Mouse (Mus musculus): ENCODE results near the gene Ndufaf8. TPM values are rescaled to one million over a fixed set of nuclear protein-coding genes. Genes with fewer than 3 reads are reported as not detected.

Ndufaf8 gene
- total RNA-seq, 4 experiments from 2014 or later, result 34.0 to 46.3 (median 41.0) TPM

- DNase-seq (ENCODE audit: low spot score in 2 of 2), result no peak
Observed at GRCm38 (mm10) chr11:120134148-120134547, 35.4 kb downstream of the Ndufaf8 start.

- DNase-seq (ENCODE audit: low spot score in 2 of 2), result no peak
Observed at GRCm38 (mm10) chr11:120134847-120135530, 36.3 kb downstream of the Ndufaf8 start.

GRCm38 (mm10) chr11:120136195-120136594 lies 37.5 kb downstream of the Ndufaf8 start:
- no peak for DNase-seq (ENCODE audit: low spot score in 2 of 2)

DNA sequence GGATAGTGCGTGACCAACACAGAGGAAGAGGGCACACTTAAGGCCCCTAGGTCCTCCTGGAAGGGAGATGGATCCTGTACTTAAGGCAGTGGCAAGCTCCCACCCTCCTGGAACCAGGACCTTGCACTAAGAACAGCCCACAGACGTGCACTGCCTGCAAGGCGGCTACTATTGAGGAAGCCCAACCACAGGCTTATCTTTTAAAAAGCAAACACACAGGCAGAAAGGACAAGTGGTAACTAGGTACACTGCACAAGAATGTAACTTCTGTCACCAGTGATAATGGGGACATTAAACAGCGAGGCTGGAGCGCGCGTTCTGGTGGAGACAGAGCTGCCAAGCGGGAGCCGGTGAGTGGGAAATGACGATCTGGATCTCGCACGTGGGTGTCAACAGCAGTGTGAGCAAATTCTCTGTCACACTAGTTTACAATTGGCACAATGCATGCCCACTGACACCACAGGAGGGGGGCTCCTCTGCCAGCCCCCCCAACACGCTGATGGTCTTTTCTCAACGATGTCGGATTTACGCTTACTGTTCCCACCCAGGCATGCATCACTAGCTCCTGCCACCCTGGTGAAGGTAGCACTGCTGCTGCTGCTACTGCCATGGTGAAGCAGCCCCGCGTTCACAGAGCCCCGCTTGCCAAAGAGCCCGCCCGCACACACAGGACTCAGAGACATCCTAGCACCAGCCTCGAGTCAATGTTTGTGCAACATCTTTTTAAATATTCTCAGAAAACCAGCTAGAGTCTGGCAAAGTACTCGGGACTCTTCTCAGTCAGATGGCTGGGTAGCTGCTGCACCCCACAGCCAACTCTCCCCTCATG lies 38.3 kb downstream of the Ndufaf8 start:
- no peak for DNase-seq (ENCODE audit: low spot score in 2 of 2)

DNA sequence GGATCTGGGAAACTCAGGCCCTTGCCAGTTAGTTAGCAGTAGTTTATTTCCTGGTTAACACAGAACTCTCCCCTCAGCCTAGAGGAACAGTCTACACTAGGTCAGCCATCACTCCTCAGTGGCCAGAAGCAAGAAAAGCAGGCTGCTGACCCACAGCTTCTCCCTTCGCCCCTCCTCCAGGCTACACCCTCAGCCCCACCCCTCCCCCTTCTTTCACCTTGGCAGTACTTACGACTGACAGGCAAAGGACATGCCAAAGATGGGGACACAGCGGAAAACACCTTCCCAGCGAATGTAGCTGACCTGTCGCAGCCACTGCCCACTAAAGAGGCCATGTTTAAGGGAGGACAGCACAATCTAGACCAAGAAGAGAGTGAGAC lies 38.9 kb downstream of the Ndufaf8 start:
- no peak for DNase-seq (ENCODE audit: low spot score in 2 of 2)

DNA sequence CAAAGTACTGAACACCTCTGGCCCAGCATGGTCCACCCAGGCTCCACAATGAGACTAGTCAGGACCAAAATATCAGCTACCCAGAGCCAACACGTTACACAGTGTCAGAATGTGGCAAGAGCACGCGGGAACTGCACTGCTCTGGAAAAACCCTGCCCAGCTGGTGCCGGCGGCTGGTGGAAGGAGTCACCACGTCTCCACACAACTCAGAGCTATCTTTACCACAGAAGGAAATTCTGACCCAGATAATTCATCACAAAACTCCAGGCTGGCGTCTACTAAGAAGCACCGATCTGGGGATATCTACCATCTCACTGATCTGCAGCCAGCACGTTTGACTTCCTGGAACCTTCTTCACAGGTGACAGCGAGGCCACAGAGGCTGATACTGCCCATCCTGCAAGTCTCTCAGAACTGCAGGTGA lies 40.6 kb downstream of the Ndufaf8 start:
- DNase-seq (ENCODE audit: low spot score in 2 of 2), result no peak

DNA sequence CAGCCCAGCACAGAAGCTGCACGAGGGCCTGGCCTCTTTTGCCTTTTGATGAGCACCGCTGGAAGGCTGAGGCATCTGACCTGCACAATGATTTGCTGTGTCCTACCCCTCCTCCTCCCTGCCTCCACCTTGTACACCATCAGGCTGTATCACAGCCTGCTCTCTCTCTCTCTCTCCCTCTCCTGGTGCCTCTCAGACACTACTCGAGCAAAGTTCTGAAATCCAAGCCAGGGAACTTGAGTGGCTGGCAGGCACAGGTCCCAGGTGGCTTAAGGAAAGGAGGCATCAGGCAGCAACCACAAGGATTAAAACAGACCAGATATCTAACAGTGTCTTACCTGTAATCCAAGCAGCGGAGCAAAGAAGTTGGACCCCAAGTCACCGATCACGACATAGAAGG lies 41.5 kb downstream of the Ndufaf8 start:
- peak in 1 of 2 experiments; percentile 37 for DNase-seq (ENCODE audit: low spot score in 2 of 2)

- peak in 1 of 2 experiments; percentile 18 for DNase-seq (ENCODE audit: low spot score in 2 of 2)
Observed at GRCm38 (mm10) chr11:120142601-120143051, 43.9 kb downstream of the Ndufaf8 start.

GRCm38 (mm10) chr11:120143708-120144497 lies 45.2 kb downstream of the Ndufaf8 start:
- no peak for DNase-seq (ENCODE audit: low spot score in 2 of 2)

GRCm38 (mm10) chr11:120148201-120148855 lies 49.6 kb downstream of the Ndufaf8 start:
- no peak for DNase-seq (ENCODE audit: low spot score in 2 of 2)

- DNase-seq (ENCODE audit: low spot score in 2 of 2), result no peak
Observed at GRCm38 (mm10) chr11:120149510-120150200, 50.9 kb downstream of the Ndufaf8 start.

Small RNA genes lying within 50 kb of the gene (microRNA-seq; reads per million reads assigned to microRNA genes)
- not detected for gene Gm25948

Other genes with a start within 250 kb of the Ndufaf8 start
- gene Chmp6, start 185.5 kb upstream of the Ndufaf8 start, total RNA-seq (2022), result 10 to 100 TPM; 26.4 to 32.0 (median 30.1) TPM
- 1 to 10 TPM in 2 of 4 experiments, under 1 TPM in 2; 0.56 to 1.7 (median 1.2) TPM for gene Baiap2, start 156.2 kb upstream of the Ndufaf8 start, total RNA-seq (2022)
- gene Aatk, start 51.8 kb upstream of the Ndufaf8 start, total RNA-seq (2022), result 1 to 10 TPM; 2.3 to 5.0 (median 3.1) TPM
- 1 to 10 TPM; 5.0 to 9.2 (median 7.5) TPM for gene Cep131, start 12.1 kb upstream of the Ndufaf8 start, total RNA-seq (2022)
- gene Tepsin, start 197 bp upstream of the Ndufaf8 start, total RNA-seq (2022), result 1 to 10 TPM; 4.9 to 5.8 (median 5.4) TPM
- 10 to 100 TPM; 36.3 to 53.3 (median 39.2) TPM for gene Slc38a10, start 52.4 kb downstream of the Ndufaf8 start, total RNA-seq (2022)
- 1 to 10 TPM; 3.6 to 5.8 (median 4.7) TPM for gene Bahcc1, start 134.0 kb downstream of the Ndufaf8 start, total RNA-seq (2022)
- 100 to 1,000 TPM; 131 to 185 (median 162) TPM for gene Actg1, start 249.6 kb downstream of the Ndufaf8 start, total RNA-seq (2022)